Mouse (Mus musculus) gonadal fat pad, adult 2 months (tissue): Measurements from ENCODE around the gene Ttc39b. TPM values are rescaled to one million over a fixed set of nuclear protein-coding genes. Genes with fewer than 3 reads are reported as not detected.

Experiments used
- DNase-seq: peaks from one replicate; pipeline ENCODE4 v3.0.0-alpha.2; 2012; ENCODE audit warnings: low read depth
- polyA plus RNA-seq: library from polyadenylated mRNA; depleted of rRNA; stranded (reverse); fragments of >200 nt; gene quantifications from 2 replicates; pipeline ENCODE4 v1.2.3, GENCODE M21; 2012

Ttc39b gene
- polyA plus RNA-seq, 1 experiment, result 3.5 TPM

DNA sequence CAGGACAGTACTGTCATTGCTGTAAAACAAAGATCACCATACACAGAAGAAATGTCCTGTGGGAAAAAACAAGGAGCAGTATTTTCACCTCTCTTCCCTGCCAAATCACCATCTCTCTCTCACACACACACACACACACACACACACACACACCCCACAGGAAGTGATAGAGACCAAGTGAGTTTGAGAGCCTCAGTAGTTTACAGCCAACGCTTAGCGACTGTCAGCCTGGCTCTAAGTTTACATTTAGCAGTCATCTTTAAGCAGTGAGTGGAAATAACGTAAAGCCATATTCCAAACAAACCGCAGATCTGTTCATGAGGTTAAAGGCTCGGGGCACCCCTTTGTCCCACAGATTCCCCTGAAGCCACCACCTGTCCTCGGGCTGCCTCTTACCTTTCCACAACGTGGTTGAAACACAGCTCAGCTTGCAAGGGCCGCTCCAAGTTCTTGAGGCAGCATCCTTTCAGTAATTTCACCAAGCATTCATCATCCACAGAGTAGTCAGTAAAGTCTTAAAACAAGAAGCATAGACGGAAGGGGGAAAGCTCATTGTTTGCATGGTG is 91.7 kb downstream of the Ttc39b start:
- no peak for DNase-seq

DNA sequence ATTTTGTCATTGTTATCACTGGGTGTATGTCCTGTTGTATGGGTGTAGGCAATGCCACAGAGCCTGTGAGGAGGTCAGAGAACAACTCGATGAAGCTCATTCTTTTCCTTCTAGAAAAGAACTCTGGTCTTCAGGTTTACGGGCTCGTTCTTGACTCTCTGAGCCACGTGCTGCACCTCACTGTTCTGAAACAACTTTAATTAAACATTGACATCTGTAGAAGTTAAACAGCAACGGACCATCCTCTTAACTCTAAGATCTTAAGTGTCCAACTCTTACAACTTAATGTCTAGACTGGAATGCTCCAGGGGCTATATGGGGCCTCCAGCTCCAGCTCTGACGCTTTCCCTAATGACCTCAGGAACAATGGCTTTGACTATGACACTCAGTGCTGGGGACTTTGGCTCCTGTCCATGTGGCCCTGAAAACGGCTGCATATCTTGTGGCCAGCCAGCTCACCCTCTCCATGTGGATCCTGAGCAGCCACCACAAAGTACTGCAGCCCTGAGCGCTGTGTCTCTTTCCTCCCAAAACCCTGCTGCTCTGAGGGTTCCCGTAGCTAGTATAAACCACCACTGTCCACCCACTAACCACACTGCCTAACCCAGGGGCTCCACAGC is 95.3 kb downstream of the Ttc39b start:
- DNase-seq, result no peak

DNA sequence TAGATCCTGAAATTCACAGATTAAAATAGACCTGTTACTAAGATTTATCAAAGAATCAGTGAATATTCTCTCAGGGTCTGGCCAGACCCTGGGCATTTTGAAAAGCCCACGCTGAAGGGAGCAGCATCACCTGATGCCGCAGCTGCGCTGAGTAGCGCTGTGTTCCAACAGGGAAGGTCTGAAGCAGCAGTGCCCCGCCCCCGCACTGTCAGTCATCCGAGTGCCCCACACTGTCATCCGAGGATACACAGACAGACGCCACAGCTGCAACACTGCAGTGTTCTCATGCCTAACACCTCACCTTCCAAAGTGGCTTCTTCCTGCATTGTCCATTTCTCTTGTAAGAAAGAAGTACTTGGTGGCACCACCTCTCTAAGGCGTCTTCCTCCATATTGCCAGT is 96.0 kb downstream of the Ttc39b start:
- DNase-seq, result no peak

DNA sequence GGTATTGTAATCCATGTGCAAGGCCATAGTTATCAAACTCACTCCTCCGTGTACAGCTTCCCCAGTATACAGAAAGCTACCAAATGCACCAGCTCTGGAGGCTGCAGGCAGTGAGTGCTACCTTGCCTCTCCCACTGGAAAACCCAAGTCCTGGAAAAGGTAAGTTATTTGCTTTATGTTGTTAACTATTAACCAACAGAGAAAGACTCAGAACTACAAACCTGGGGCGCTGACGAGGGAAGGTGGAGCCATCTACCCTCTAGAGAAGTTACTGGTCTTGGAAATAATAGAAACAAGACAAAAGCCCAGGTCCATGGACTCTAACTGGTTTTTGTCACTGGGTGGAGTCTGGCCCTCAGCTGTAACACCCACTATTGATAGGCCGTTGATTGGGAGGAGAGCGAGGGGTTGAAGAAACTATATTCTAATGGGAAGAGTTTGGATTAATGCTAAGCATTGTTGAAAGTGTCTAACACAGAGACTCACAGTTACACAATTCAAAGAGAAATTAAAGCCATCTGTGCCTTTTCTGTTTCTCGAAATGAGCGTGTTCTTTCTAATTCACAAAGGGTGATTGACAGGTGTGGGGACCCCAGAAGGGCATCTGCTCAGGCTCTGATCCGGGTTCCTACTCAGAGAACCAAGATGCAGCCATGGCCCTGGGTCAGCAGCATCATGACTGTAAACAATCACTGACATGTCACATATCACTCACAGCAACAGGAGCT is 98.3 kb downstream of the Ttc39b start:
- no peak for DNase-seq

DNA sequence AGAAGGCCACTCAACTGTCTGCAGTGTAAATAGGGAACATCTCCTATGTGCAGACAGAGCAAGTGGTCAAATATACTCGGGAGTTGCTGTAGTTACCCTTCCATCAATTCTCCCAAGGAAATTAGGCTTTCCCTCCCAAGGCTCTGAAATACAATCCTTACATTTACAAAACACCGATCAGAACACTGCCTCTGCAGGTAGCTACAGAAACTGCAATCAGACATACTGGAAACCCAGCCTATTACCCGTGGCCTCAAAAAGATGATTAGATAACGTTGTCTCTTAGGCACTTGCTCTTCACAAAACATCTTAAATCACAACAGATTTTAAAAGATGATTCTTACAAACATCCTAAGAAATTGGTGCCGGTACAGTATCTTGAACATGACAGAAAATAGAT is 99.8 kb downstream of the Ttc39b start:
- DNase-seq, result no peak

DNA sequence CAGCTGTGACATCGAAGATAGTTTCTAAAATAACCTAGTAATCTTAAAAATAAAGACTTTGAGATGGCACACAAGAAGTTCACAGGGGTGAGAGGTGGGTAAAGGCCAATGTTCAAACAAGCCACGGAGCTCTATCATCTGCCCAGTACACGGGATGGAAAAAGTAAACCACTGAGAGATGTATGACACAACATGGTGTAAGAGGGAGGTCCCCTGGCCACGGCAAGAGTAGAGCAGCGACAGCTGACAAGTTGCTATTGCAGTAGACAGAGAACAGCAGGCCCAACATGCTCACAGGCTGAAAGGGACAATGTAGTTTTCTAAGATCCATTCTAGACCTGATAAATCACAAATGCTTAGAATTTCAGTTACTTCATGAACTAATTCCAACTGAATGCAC is 100.9 kb downstream of the Ttc39b start:
- DNase-seq, result no peak

DNA sequence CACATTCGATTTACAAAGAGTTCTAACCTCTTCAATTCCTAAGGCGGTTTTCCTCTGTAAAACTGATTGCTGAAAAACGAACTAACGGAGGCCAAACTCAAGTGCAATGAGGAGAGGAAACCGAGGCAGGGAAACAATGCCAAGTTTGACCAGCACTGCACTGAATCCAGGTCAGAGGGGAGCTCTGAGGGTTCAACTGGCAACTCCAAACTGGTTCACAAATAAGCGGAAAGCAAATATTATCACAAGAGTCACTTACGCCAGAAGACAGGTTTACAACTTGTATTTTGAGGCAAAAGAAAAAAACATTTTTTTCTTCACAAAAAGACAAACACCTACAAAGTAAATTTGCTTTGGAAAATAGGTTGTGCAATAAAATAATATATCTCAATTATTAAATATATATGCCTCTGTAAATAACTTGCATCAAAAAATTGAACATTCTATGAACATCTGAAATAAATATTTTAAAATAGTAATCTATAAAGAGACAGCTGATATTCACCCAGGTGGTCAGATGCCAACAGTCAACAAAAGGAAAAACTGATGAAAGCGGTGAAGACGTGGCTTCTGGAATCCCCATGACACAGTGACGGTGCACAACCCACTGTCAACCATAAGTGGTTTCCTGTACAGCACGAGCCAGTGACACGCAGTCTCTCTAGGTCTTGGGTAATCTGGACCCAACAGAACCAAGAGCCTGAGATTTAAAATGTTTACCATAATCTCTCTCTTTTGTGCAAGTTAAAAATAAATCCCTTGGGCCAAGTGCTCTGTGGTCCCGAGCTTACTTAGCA is 103.1 kb downstream of the Ttc39b start:
- no peak for DNase-seq

DNA sequence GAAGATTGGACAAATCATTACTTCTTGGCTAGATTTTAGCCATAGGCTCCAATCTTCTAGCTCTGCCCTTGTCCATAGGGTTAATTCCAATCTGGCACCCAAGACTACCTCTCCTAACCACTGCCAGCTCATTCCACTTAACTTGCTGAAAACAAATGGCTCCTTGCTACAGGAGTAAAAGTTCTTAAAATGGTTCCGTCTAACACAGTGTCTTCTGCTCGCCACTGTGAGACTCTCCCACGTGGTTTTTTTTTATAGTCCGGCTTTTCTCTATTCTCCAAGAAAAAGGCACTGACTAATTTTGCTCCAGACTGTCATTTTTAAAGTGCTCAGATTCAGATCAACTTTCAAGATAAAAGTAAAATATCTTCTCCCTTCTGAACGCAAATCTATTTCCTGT is 104.8 kb downstream of the Ttc39b start:
- DNase-seq, result no peak

DNA sequence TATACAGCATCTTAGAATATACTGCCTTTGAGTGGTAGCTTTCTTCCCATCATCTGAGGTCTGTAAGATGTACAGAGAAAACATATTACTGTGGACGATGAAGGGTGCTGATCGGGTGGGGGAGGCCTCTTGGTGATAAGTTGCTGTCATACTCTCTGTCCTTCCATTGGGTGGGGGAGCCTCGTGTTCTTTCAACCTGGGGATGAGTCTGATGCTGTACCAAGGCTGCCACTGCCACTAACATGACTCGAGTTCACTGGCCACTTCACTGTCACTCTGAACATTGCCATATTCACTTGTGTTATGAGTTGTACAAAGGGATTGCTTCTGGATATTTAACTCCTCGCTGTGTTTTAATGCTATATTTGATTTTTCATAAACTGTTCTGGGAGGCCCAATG is 106.9 kb downstream of the Ttc39b start:
- DNase-seq, result no peak

DNA sequence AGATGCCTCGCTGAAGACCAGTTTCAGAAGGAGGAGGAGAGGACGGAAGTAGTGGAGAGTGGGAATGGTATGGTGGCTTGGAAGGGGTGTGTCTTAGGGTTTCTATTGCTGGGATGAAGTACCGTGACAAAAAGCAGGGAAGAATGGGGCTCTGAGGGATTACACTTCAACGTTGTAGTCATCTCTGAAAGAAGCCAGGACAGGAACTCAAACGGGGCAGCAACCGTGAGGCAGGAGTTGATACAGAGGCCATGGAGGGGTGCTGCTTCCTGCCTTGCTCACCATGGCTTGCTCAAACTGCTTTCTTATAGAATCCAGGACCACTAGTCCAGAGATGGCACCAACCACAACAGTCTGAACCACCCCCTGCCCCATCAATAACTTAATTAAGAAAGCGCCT is 107.7 kb downstream of the Ttc39b start:
- DNase-seq, result no peak

DNA sequence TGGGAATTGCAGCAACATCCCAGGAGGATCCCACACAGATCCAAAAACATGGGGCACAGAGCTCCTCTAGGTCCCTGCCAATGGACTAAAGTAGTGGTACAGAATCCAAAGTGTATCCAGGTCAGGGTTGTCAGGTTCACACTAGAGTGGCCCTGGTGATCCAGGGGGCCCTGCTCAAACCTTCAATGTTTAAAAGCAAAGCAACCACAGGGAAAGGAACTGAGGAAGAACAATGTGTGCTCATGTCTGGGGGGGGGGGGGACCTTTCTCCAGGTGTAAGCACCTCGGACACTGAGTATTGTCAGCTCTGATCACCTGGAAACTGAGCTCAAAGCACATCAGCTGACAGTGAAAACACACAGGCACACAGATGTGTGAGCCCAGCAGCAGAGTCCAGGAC is 108.3 kb downstream of the Ttc39b start:
- DNase-seq, result no peak

DNA sequence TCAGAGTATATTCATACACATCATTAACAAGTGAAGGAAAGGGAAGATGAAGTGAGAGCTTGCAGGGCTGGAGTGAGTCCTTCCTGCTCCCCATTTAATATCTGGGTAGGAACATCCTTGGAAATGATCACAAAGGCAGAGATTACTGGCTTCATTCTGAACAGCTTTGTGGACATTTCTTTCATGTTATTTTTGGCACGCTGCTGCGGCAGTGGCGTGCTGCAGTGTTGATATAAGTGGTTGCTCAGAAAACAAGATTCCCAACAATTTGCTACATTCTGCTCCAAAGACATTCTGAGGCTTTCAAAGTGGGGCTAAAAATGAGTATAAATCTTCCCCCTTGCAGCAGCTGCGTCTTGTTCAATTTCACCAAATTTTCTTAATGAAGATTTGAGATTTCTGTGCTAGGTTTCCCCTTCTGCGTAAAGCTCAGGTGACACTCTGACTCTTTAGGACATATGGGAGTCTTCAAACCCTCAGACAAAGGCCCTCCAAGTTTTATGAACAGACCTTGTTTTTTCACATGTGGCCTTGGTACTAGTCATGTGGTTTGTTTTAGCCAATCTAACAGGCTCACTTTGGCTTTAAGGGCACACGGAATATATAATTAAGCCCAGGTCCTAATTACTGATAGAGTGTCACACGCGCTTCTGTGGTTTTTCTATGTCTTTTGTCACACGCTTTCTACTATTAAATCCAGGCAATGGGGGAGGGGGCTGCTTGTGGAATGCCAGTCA is 109.1 kb downstream of the Ttc39b start:
- no peak for DNase-seq

DNA sequence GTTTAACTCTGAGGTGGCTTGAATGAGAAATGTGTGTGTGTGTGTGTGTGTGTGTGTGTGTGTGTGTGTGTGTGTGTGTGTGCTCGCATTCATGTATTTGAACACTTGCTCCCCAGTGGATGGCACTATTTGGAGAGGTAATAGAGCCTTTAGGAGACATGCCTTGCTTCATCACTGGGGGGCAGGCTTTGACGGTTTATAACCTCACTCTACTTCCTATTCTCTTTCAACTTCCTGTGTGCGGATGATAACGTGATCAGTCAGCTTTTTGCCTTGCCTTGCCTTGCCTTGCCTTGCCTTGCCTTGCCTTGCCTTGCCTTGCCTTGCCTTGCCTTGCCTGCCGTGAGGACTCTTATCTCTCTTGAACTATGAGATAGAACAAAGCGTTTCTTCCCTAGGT is 110.3 kb downstream of the Ttc39b start:
- no peak for DNase-seq

DNA sequence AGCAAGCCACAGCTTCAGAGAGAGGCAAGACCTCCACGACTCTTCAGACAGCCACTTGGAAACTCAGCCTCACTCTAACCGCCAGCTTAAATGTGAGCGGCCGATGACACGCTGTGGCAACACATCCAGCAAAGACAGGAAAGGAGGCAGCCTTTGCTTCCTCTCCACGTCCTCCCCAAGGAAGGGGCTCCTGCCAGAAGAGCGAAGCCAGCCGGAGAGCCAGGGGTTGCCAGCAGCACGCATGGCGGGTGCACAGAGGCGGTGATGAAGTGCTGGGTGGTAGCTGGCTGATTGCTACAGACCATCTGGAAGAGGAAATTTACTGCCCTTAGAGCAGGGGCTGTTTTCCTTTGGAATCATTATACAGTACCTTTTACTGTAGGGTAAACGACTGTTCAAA is 112.3 kb downstream of the Ttc39b start:
- no peak for DNase-seq

DNA sequence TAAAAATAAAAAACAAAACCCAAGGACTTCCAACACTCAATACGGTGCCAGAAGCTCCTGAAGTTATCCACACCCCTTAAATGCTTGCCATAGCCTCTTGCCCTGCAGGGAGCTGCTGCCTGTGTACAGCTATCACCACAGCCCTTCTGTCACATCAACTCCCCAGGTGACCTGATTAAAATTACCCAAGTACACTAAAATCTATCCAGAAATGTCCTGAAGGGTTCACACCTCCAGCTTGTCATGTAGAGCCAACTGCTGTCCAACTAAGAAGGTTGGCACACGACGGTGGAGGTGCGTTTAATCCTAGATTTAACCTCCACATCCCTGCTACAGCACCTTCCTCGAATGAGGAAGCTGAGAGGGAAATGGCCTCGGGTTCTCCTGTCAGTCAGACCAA is 113.6 kb downstream of the Ttc39b start:
- no peak for DNase-seq

DNA sequence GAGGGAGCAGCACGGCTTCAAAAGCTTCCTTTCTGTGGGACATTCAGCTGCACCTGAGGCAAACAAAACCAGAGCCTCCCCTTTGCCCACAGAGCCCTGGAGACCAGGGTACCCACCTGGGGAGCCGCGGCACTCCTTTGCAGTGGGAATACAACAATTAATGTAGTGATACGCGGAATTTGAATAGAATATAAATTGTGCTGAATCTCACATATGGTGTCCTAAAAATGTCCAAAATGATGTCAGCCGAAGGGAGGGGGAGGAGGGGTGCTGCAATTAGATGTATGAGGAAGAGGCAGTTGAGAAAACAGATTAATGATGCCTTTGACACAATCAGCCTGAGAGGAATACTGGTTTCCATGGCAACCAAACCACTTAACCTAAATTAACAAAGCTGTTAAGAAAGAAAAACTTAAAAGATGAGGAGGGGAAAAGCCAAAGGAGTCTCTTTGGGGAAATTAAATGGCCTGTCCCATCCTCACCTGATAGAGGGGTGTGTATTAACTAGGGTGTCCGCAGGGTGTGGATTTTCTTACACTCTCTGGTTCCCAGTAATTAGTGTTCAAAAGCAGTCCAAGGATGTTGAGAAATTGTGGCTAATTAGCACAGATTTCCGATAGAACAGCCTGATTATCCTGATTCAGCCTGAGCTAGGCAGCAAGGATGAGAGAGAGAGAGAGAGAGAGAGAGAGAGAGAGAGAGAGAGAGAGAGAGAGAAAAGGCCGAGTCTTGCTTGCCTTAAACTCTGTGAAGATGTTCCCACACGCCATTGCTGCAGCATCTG is 117.1 kb downstream of the Ttc39b start:
- no peak for DNase-seq

DNA sequence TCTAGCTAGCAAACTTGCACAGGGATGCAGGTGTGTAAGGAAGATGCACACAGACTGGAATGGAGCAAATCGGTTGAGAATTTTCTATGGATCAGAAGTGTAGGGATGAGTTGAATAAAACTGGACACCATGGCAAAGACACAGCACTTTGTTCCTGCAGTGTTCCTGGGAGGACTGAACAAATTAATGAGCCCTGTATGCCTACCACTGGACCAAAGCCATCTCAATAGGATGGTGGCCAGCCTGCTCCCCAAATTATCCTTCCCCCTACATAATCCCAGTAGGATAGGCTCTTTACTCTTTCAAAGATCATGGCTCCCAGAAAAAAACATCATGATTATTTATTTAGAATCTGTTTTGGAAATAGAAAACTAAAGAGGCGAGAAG is 117.6 kb downstream of the Ttc39b start:
- no peak for DNase-seq

DNA sequence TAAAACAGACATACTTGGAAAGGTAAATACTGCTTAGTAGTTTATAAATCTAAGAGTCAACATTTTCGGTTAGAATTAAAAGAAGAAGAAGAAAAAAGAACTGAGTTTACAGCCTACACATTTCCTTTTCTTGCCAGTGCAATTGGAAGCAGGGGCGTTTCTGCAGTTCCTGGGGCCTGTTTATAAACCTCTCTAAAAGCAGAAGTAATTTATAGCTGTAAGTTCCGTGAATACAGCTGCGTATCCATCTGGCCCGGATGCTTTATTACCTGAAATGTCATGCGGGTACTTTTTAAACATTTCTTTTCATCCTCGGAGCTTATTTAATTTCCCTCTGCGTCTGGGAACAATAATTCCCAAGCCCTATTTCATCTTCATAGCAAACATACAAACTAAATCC is 124.7 kb downstream of the Ttc39b start:
- DNase-seq, result no peak

DNA sequence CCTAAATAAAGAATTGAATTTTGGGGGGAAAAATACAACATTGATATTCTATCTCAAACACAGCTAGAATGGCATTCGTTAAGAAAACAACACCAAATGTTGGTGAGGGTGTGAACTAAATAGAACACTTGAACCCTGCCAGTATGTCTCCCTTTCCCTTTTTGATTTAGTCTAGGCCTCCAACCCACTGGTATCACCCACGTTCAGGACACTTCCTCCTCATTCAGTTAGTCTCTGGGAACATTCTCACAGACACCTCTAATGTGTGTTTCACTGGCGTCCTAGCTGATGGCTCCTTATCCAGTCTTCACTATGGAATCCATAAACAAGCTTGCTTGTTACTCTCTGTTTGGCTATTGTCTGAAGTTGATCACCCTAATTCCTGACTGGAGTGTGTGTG is 125.9 kb downstream of the Ttc39b start:
- DNase-seq, result no peak

DNA sequence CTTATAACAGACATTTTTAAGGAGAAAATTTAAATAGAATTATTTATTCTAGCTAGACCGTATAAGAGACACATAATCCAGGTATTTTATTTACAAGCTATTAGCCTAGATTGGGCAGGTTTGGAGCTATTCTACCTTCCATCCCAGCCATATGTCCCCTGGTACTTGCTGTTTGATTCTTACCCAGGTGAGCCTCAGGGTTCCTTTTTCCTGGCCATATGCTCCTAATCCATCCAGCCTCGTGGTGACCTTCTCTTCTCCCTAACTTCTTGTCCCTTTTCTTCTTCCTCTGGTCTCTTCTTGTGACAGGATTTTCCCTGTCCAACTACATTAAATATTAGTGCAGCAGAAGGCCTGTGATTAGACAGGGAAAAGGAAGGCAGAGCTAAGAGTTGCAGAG is 134.3 kb downstream of the Ttc39b start:
- DNase-seq, result no peak

DNA sequence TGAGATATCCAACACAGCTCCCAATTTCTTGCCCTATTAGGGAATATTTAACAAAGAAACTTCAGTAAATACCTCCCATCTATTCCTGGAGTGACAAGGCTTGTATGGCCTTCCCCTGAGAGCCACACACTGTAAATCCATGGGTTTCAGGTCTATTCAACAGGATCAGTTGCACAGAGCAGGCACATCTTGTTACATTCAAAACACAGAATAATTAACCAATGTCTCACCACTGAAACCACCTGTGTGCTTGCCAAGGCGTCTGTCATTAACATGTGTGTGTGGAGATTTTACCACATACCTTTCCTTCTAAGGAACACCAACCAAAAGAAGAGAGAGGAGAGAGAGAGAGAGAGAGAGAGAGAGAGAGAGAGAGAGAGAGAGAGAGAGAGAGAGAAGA is 136.7 kb downstream of the Ttc39b start:
- DNase-seq, result no peak
